Mouse (Mus musculus) erythroblast, embryonic 14.5 days (primary cell): ENCODE measurements at regions not wholly inside any gene's neighbourhood (a gene's known extent, or its start where the extent isn't known, plus 50 kb on each side); places are given as distances from the start of the nearest gene placed in this dataset.

Experiments
- GATA1 ChIP-seq: IDR thresholded peaks from 2 replicates; pipeline ENCODE4 v1.6.1; 2012; ENCODE audit warnings: low read length, inconsistent platforms, mixed read lengths
- TAL1 ChIP-seq: IDR thresholded peaks from 3 replicates; pipeline ENCODE4 v1.6.1; 2012; ENCODE audit warnings: low read length, inconsistent platforms, mixed read lengths

DNA sequence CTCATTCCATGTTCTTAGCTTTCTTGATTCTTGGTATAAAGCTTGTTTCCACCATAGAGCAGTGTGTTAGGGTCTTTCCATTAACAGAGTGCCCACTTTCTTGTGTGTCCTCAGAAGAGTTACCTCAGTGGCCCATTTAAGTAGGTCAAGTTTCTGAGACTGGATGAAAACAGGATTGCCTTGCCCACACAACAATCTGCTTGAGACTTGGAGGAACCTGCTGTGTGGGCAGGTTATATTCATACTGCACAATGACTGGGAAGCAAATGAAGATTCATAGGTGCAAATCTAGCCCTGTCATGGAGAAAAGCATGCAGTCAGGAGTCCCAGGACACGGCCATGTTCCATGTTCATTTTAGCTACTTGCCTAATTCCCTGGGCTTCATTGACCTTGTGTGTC, 1984.1 kb upstream of the Lrrc6 start:
- TF ChIP-seq TAL1 (no peak), GATA1 (no peak)
